Mouse (Mus musculus): Measurements from ENCODE around the gene Ssx2ip. TPM values are rescaled to one million over a fixed set of nuclear protein-coding genes. Genes with fewer than 3 reads are reported as not detected.

Gene Ssx2ip
- polyA plus RNA-seq, 1 experiment from 2014 or later, result 31.9 TPM

DNA sequence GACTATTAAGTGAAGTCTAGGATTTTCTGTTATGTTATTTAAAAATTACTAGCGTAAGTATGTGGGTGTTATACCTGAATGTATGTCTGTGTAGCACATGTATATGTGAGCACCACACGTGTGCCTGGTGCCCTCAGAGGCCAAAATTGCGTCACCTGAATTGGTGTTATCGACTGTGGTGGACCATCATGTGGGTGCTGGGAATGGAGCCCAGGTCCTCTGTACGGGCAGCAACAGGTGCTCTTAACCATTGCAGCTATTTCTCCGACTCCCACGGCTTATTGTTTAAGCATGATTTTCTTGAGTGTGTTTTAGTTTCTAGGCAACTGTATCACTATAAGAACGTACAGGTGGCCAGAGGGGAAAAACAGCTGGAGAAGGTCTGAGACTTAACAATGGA, 31.7 kb downstream of the Ssx2ip start:
- H3K27ac ChIP-seq (ENCODE audit: low read length), result no peak overlapping the region
- H3K9ac ChIP-seq (ENCODE audit: low read length), result no peak overlapping the region
- ATAC-seq (ENCODE audit: low read depth), result no peak
- peaks cover 22% of the 10 kb centered on the region for H3K36me3 ChIP-seq (ENCODE audit: control insufficient read depth, insufficient read depth, low read length)
- H3K4me1 ChIP-seq (replicated peaks; ENCODE audit: control insufficient read depth, insufficient read depth, low read length), result no peaks in the 10 kb centered on the region
- WGBS, result 87% methylated on average over 8 of the region's 8 CpGs
- no peaks in the 10 kb centered on the region for H3K9me3 ChIP-seq (ENCODE audit: control insufficient read depth, low read length)
- H3K27me3 ChIP-seq (ENCODE audit: control insufficient read depth, insufficient read depth, low read depth, low read length), result no peaks in the 10 kb centered on the region
- H3K4me2 ChIP-seq (ENCODE audit: low read depth, low read length), result no peak overlapping the region
- H3K4me3 ChIP-seq (ENCODE audit: low read length), result no peak overlapping the region

DNA sequence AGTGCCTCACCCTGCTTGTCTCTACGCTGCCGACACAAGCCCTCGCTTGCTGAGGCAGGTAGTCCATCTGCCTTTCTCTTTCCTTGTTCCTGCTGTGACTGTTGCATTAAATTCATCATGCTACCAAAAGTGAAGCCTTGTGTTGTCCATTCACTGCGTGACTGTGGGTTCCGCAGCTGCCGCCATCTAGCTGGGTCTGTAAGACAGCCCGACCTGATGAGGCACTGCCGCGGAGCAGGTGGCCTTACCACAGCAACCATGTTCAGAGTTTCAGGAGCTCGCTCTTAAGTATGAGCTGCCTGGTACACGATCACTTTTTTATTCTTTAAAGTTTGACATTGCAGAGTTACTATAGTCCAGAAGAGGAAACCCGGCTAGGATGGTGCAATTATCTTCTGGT, 35.6 kb downstream of the Ssx2ip start:
- Histone ChIP-seq H3K4me2 (ENCODE audit: low read depth, low read length) (no peak overlapping the region), H3K9ac (ENCODE audit: low read length) (no peak overlapping the region), H3K9me3 (ENCODE audit: control insufficient read depth, low read length) (no peaks in the 10 kb centered on the region), H3K27me3 (ENCODE audit: control insufficient read depth, insufficient read depth, low read depth, low read length) (no peaks in the 10 kb centered on the region), H3K4me3 (ENCODE audit: low read length) (no peak overlapping the region), H3K36me3 (ENCODE audit: control insufficient read depth, insufficient read depth, low read length) (peaks cover 15% of the 10 kb centered on the region), H3K27ac (ENCODE audit: low read length) (no peak overlapping the region), H3K4me1 (replicated peaks; ENCODE audit: control insufficient read depth, insufficient read depth, low read length) (no peaks in the 10 kb centered on the region)
- WGBS, result 88% methylated on average over 12 of the region's 12 CpGs
- no peak for ATAC-seq (ENCODE audit: low read depth)

DNA sequence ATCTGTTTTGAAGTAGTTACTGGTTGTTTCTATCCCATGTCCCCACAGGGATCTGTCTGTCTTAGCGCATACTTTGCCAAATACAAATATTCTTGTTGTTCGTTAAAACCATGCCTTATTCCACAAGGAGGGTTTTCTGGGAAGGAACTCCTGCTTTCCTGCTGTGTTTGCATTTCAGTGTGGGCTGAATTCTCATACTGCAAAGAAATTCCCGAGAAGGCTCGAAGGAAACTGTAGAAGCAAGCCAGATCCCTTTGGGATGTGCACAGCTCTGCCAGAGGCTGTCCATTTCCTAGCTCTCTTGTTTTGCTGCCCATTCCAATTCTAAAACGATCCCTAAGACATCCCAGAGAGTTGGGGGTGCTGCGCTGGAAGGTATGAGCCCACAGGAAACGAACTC, 36.0 kb downstream of the Ssx2ip start:
- 91% methylated on average over 7 of the region's 7 CpGs for WGBS
- Histone ChIP-seq H3K4me3 (ENCODE audit: low read length) (no peak overlapping the region), H3K4me2 (ENCODE audit: low read depth, low read length) (no peak overlapping the region), H3K9me3 (ENCODE audit: control insufficient read depth, low read length) (no peaks in the 10 kb centered on the region), H3K27me3 (ENCODE audit: control insufficient read depth, insufficient read depth, low read depth, low read length) (no peaks in the 10 kb centered on the region), H3K27ac (ENCODE audit: low read length) (no peak overlapping the region), H3K36me3 (ENCODE audit: control insufficient read depth, insufficient read depth, low read length) (peaks cover 15% of the 10 kb centered on the region), H3K9ac (ENCODE audit: low read length) (no peak overlapping the region), H3K4me1 (replicated peaks; ENCODE audit: control insufficient read depth, insufficient read depth, low read length) (no peaks in the 10 kb centered on the region)
- ATAC-seq (ENCODE audit: low read depth), result no peak

DNA sequence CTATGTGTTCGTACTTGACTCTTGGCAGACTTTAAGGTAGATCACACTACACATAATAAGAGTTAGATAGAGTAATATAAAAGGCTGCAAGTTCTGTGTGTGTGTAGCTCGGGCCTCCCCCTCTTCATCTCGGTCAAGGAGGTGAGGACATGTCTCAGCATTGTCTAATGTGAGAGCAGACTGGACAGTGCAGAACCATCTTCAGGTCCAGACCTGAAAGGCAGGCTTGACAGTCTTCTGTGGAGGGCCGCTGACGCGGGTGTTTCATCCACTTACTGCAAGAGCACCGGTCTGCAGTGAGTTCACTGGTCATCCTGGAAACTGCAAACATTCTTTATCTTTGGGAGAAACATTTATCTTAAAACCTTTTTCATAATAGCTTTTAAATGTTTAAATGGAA, 38.0 kb downstream of the Ssx2ip start:
- Histone ChIP-seq H3K4me3 (ENCODE audit: low read length) (no peak overlapping the region), H3K4me1 (replicated peaks; ENCODE audit: control insufficient read depth, insufficient read depth, low read length) (no peaks in the 10 kb centered on the region), H3K4me2 (ENCODE audit: low read depth, low read length) (no peak overlapping the region), H3K9ac (ENCODE audit: low read length) (no peak overlapping the region), H3K36me3 (ENCODE audit: control insufficient read depth, insufficient read depth, low read length) (peaks cover 12% of the 10 kb centered on the region), H3K9me3 (ENCODE audit: control insufficient read depth, low read length) (no peaks in the 10 kb centered on the region), H3K27ac (ENCODE audit: low read length) (no peak overlapping the region), H3K27me3 (ENCODE audit: control insufficient read depth, insufficient read depth, low read depth, low read length) (no peaks in the 10 kb centered on the region)
- 77% methylated on average over 7 of the region's 7 CpGs for WGBS
- no peak for ATAC-seq (ENCODE audit: low read depth)

DNA sequence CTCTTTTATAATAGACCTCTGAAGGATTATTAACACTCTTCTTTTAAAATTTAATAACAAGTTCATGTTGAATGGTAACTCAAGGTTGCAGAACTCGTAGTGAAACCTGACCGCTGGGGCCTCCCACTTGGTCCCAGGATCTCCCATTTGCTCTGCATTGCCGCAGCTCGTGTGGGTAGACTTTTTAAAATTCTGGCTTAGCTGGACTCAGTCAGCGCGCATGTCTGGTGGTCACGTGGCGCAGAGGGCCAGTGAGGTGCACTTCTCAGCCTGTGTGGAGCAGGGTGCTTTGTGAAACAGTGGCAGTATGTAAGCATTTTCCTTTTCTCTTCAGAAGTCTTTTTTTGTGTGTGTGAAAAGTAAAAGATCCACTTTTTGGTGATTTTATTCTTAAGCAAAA, 38.5 kb downstream of the Ssx2ip start:
- no peak overlapping the region for H3K27ac ChIP-seq (ENCODE audit: low read length)
- no peak for ATAC-seq (ENCODE audit: low read depth)
- H3K36me3 ChIP-seq (ENCODE audit: control insufficient read depth, insufficient read depth, low read length), result peaks cover 11% of the 10 kb centered on the region
- H3K27me3 ChIP-seq (ENCODE audit: control insufficient read depth, insufficient read depth, low read depth, low read length), result no peaks in the 10 kb centered on the region
- H3K4me1 ChIP-seq (replicated peaks; ENCODE audit: control insufficient read depth, insufficient read depth, low read length), result no peaks in the 10 kb centered on the region
- H3K9ac ChIP-seq (ENCODE audit: low read length), result no peak overlapping the region
- H3K4me2 ChIP-seq (ENCODE audit: low read depth, low read length), result no peak overlapping the region
- H3K9me3 ChIP-seq (ENCODE audit: control insufficient read depth, low read length), result no peaks in the 10 kb centered on the region
- 85% methylated on average over 8 of the region's 8 CpGs for WGBS
- no peak overlapping the region for H3K4me3 ChIP-seq (ENCODE audit: low read length)

DNA sequence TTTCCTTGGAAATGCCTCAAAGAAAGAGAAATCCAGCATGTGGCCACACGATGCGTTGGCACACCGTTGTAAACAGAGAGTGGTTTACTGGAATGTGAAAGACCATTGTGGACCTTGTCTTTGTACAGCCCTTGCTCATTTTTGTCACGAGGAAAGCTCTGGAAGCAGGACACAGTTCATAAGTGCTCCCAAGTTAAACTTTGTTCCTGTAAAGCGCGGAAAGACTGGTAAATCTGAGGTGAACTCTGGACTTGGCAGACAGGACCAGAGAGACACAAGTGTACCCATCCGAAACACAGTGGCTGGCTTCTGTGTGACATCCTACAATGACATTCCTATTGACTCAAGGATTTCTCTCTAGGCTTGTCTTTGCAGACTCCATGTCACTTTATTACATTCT, 38.9 kb downstream of the Ssx2ip start:
- no peaks in the 10 kb centered on the region for H3K4me1 ChIP-seq (replicated peaks; ENCODE audit: control insufficient read depth, insufficient read depth, low read length)
- H3K9me3 ChIP-seq (ENCODE audit: control insufficient read depth, low read length), result no peaks in the 10 kb centered on the region
- no peak overlapping the region for H3K4me3 ChIP-seq (ENCODE audit: low read length)
- no peak overlapping the region for H3K4me2 ChIP-seq (ENCODE audit: low read depth, low read length)
- no peaks in the 10 kb centered on the region for H3K27me3 ChIP-seq (ENCODE audit: control insufficient read depth, insufficient read depth, low read depth, low read length)
- H3K9ac ChIP-seq (ENCODE audit: low read length), result no peak overlapping the region
- no peak overlapping the region for H3K27ac ChIP-seq (ENCODE audit: low read length)
- peaks cover 8% of the 10 kb centered on the region for H3K36me3 ChIP-seq (ENCODE audit: control insufficient read depth, insufficient read depth, low read length)
- ATAC-seq (ENCODE audit: low read depth), result no peak
- 73% methylated on average over 7 of the region's 7 CpGs for WGBS

DNA sequence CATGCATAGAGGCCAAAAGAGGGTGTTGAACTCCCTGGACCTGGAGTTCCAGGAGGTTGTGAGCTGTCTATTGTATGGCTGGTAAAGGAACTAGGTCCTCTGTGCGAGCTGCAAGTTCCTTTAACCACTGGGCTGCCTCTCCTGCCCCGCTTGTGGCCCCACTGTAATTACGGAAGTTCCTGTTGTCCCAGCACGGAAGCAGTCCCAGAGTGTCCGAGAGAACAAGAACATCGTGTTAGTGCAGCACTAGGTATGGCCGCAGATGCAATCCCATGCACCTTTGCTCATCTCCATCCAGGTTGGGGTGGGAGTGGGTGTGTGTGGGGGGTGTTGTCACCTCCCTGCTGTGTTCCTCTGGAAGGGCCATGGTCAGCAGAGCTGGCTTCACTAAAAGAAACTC, 40.4 kb downstream of the Ssx2ip start:
- no peak overlapping the region for H3K9ac ChIP-seq (ENCODE audit: low read length)
- 86% methylated on average over 7 of the region's 7 CpGs for WGBS
- H3K4me2 ChIP-seq (ENCODE audit: low read depth, low read length), result no peak overlapping the region
- no peak overlapping the region for H3K4me3 ChIP-seq (ENCODE audit: low read length)
- no peak for ATAC-seq (ENCODE audit: low read depth)
- H3K27ac ChIP-seq (ENCODE audit: low read length), result no peak overlapping the region
- no peaks in the 10 kb centered on the region for H3K27me3 ChIP-seq (ENCODE audit: control insufficient read depth, insufficient read depth, low read depth, low read length)
- H3K9me3 ChIP-seq (ENCODE audit: control insufficient read depth, low read length), result no peaks in the 10 kb centered on the region
- peaks cover 1% of the 10 kb centered on the region; the same call in 1 of the 2 replicates for H3K4me1 ChIP-seq (replicated peaks; ENCODE audit: control insufficient read depth, insufficient read depth, low read length)
- peaks cover 2% of the 10 kb centered on the region; the same call in 1 of the 2 replicates for H3K36me3 ChIP-seq (ENCODE audit: control insufficient read depth, insufficient read depth, low read length)

DNA sequence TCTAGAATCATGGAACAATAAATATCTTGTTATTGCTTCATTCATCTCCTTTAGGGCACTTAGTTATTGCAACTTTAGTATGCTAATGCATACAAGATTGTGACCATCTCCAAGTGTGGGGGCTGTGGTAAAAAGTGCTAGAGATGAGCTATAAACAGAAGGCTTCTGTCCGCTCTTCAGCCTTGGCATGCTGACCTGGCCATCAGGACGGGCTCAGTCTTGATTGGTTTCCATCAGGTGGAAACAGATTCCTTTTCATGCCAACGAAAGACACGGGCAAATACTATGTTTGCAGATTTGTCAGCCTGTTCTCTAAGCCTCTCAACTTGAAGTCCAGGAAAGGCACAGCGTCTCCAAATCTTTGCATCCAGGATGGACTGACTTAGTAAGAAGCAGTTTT, 42.7 kb downstream of the Ssx2ip start:
- H3K9me3 ChIP-seq (ENCODE audit: control insufficient read depth, low read length), result no peaks in the 10 kb centered on the region
- H3K4me2 ChIP-seq (ENCODE audit: low read depth, low read length), result no peak overlapping the region
- no peak overlapping the region for H3K9ac ChIP-seq (ENCODE audit: low read length)
- no peaks in the 10 kb centered on the region for H3K36me3 ChIP-seq (ENCODE audit: control insufficient read depth, insufficient read depth, low read length)
- ATAC-seq (ENCODE audit: low read depth), result no peak
- H3K27ac ChIP-seq (ENCODE audit: low read length), result no peak overlapping the region
- H3K4me1 ChIP-seq (replicated peaks; ENCODE audit: control insufficient read depth, insufficient read depth, low read length), result peaks cover 5% of the 10 kb centered on the region; the same call in 1 of the 2 replicates
- H3K4me3 ChIP-seq (ENCODE audit: low read length), result no peak overlapping the region
- no peaks in the 10 kb centered on the region for H3K27me3 ChIP-seq (ENCODE audit: control insufficient read depth, insufficient read depth, low read depth, low read length)
- 81% methylated on average over 5 of the region's 5 CpGs for WGBS

DNA sequence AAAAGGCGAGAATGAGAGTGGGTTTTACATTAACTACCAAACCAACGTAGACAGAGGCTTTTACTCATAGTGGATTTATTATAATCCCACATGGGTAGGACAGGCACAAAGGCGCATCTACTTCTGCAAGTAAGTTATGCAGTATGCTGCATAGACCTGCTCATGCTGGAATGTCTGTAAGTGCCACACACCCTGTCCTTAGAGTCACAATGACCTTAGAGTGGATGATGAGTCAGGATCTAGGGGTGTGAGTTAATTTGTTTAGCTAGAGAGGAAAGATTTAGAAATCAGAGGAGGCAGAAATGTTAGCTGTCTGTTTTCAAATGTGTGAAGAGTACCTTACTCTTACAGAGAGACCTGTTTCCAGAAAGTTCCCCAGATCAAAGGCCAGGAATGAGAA, 43.2 kb downstream of the Ssx2ip start:
- Histone ChIP-seq H3K27ac (ENCODE audit: low read length) (no peak overlapping the region), H3K9me3 (ENCODE audit: control insufficient read depth, low read length) (no peaks in the 10 kb centered on the region), H3K36me3 (ENCODE audit: control insufficient read depth, insufficient read depth, low read length) (no peaks in the 10 kb centered on the region), H3K4me2 (ENCODE audit: low read depth, low read length) (no peak overlapping the region), H3K27me3 (ENCODE audit: control insufficient read depth, insufficient read depth, low read depth, low read length) (no peaks in the 10 kb centered on the region), H3K9ac (ENCODE audit: low read length) (no peak overlapping the region), H3K4me1 (replicated peaks; ENCODE audit: control insufficient read depth, insufficient read depth, low read length) (peaks cover 5% of the 10 kb centered on the region; the same call in 1 of the 2 replicates), H3K4me3 (ENCODE audit: low read length) (no peak overlapping the region)
- whole genome bisulfite sequencing, result 73% methylated on average over 3 of the region's 3 CpGs
- no peak for ATAC-seq (ENCODE audit: low read depth)

DNA sequence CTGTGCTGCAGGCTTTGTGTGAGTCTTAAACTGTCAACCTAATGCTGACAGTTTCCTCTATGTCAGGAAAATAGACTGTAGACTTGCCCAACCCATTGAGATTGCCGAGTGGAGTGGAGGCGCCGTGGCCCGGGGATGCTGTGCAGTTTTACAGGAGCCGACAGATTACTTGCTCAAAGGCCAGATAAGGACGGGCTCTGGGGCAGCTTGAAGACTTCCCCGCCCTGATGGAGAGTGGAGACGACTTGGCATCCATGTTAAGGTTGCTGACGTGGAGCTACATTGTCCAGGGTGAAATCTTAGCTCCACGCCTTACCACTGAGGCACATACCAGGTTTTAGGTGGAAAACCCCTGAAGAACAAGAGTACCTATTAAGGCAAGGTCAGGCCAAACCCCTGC, 43.9 kb downstream of the Ssx2ip start:
- no peak overlapping the region for H3K9ac ChIP-seq (ENCODE audit: low read length)
- peaks cover 5% of the 10 kb centered on the region; the same call in 1 of the 2 replicates for H3K4me1 ChIP-seq (replicated peaks; ENCODE audit: control insufficient read depth, insufficient read depth, low read length)
- WGBS, result 79% methylated on average over 10 of the region's 10 CpGs

More for the DNA sequence above, 43.9 kb downstream of the Ssx2ip start:
- no peak overlapping the region for H3K27ac ChIP-seq (ENCODE audit: low read length)
- no peaks in the 10 kb centered on the region for H3K9me3 ChIP-seq (ENCODE audit: control insufficient read depth, low read length)
- ATAC-seq (ENCODE audit: low read depth), result no peak
- H3K4me3 ChIP-seq (ENCODE audit: low read length), result no peak overlapping the region
- H3K27me3 ChIP-seq (ENCODE audit: control insufficient read depth, insufficient read depth, low read depth, low read length), result no peaks in the 10 kb centered on the region
- H3K36me3 ChIP-seq (ENCODE audit: control insufficient read depth, insufficient read depth, low read length), result no peaks in the 10 kb centered on the region
- H3K4me2 ChIP-seq (ENCODE audit: low read depth, low read length), result no peak overlapping the region

Data from lung, embryonic 16.5 days (tissue).